Mouse (Mus musculus) midbrain, embryonic 13.5 days (tissue): ENCODE results near the gene Fbxl16. TPM values are rescaled to one million over a fixed set of nuclear protein-coding genes. Genes with fewer than 3 reads are reported as not detected.
A peak's percentile ranks its signal among the peaks of the same experiment; 100 is the strongest.

ENCODE experiments used
- ATAC-seq: fragments of 200-750 bp; cut with Nextera tagmentation; 2 replicates; pipeline ENCODE4 v1.8.0; 2017; ENCODE audit warnings: mild to moderate bottlenecking, moderate TSS enrichment, moderate library complexity
- H3K27ac ChIP-seq: fragments of 300-500 bp; sonication (generic); 2 replicates; pipeline ENCODE4 v1.5.1; 2015; ENCODE audit warnings: inconsistent platforms, mild to moderate bottlenecking, moderate library complexity
- H3K27me3 ChIP-seq: fragments of 300-500 bp; sonication (generic); 2 replicates; pipeline ENCODE4 v1.6.1; 2015; ENCODE audit warnings: mild to moderate bottlenecking, inconsistent platforms
- H3K36me3 ChIP-seq: fragments of 300-500 bp; sonication (generic); 2 replicates; pipeline ENCODE4 v1.6.1; 2015; ENCODE audit warnings: mild to moderate bottlenecking, inconsistent platforms
- H3K4me1 ChIP-seq: fragments of 300-500 bp; sonication (generic); replicated peaks from 2 replicates; pipeline ENCODE4 v1.6.1; 2015; ENCODE audit warnings: inconsistent platforms
- H3K4me2 ChIP-seq: fragments of 300-500 bp; sonication (generic); replicated peaks from 2 replicates; pipeline ENCODE4 v1.6.1; 2015; ENCODE audit warnings: moderate library complexity, mild to moderate bottlenecking, inconsistent platforms
- H3K4me3 ChIP-seq: fragments of 300-500 bp; sonication (generic); replicated peaks from 2 replicates; pipeline ENCODE4 v1.5.1; 2015; ENCODE audit warnings: mild to moderate bottlenecking, inconsistent platforms
- H3K9ac ChIP-seq: fragments of 300-500 bp; sonication (generic); replicated peaks from 2 replicates; pipeline ENCODE4 v1.6.1; 2015; ENCODE audit warnings: mild to moderate bottlenecking, inconsistent platforms
- H3K9me3 ChIP-seq: fragments of 300-500 bp; sonication (generic); 2 replicates; pipeline ENCODE4 v1.6.1; 2016; ENCODE audit warnings: mild to moderate bottlenecking, inconsistent platforms
- WGBS: fragments of 180-500 bp; shearing (Covaris S2); methylation state at CpG from one replicate; pipeline ENCODE4 v1.1.7; 2015; 5-methylcytosine and 5-hydroxymethylcytosine counted together
- polyA plus RNA-seq: library from polyadenylated mRNA; unstranded; fragments of >200 nt; fragmentation: Nextera tagmentation; extraction: Ambion mirVana; gene quantifications from 2 replicates; pipeline ENCODE4 v1.2.1, GENCODE M21; 2015

Gene Fbxl16
- polyA plus RNA-seq, 1 experiment from 2014 or later, result 35.2 TPM

GRCm38 (mm10) chr17:25861704-25862612, 53.1 kb downstream of the Fbxl16 start:
- H3K4me3 ChIP-seq, result peak overlapping the region; percentile 69
- no peaks in the 10 kb centered on the region for H3K36me3 ChIP-seq
- peak overlapping the region; percentile 88 for H3K9ac ChIP-seq
- H3K4me2 ChIP-seq, result peak overlapping the region; percentile 90
- H3K9me3 ChIP-seq, result no peaks in the 10 kb centered on the region
- 0 out of 2 replicates have a peak, but pooled peaks cover 2% of the 10 kb centered on the region for H3K27me3 ChIP-seq
- 5% methylated on average over 6 of the region's 6 CpGs for WGBS
- H3K4me1 ChIP-seq, result peaks cover 26% of the 10 kb centered on the region
- peak overlapping the region; percentile 88 for H3K27ac ChIP-seq
- peak; percentile 72; the same call in 1 of the 2 replicates for ATAC-seq

- Histone ChIP-seq H3K27ac (no peak overlapping the region), H3K4me3 (no peak overlapping the region), H3K4me2 (no peak overlapping the region), H3K9ac (no peak overlapping the region), H3K9me3 (no peaks in the 10 kb centered on the region), H3K27me3 (peaks cover 9% of the 10 kb centered on the region; the same call in 1 of the 2 replicates), H3K36me3 (no peaks in the 10 kb centered on the region), H3K4me1 (peaks cover 35% of the 10 kb centered on the region)
- WGBS, result 94% methylated on average over 6 of the region's 6 CpGs
- no peak for ATAC-seq
These were observed 54.8 kb downstream of the Fbxl16 start for GRCm38 (mm10) chr17:25863681-25864080.

GRCm38 (mm10) chr17:25864311-25864710, 55.4 kb downstream of the Fbxl16 start:
- Histone ChIP-seq H3K4me2 (no peak overlapping the region), H3K9ac (no peak overlapping the region), H3K4me3 (no peak overlapping the region), H3K9me3 (no peaks in the 10 kb centered on the region), H3K4me1 (peaks cover 40% of the 10 kb centered on the region), H3K36me3 (no peaks in the 10 kb centered on the region), H3K27me3 (peaks cover 9% of the 10 kb centered on the region; the same call in 1 of the 2 replicates), H3K27ac (no peak overlapping the region)
- 91% methylated on average over 14 of the region's 14 CpGs for WGBS
- ATAC-seq, result no peak

GRCm38 (mm10) chr17:25865288-25865687, 56.4 kb downstream of the Fbxl16 start:
- no peak overlapping the region for H3K4me2 ChIP-seq
- H3K4me3 ChIP-seq, result no peak overlapping the region
- H3K4me1 ChIP-seq, result peaks cover 33% of the 10 kb centered on the region
- no peak for ATAC-seq
- no peak overlapping the region for H3K27ac ChIP-seq
- peaks cover 9% of the 10 kb centered on the region; the same call in 1 of the 2 replicates for H3K27me3 ChIP-seq
- H3K9me3 ChIP-seq, result no peaks in the 10 kb centered on the region
- 90% methylated on average over 11 of the region's 11 CpGs for WGBS
- H3K36me3 ChIP-seq, result no peaks in the 10 kb centered on the region
- no peak overlapping the region for H3K9ac ChIP-seq

GRCm38 (mm10) chr17:25866172-25866571, 57.3 kb downstream of the Fbxl16 start:
- no peak overlapping the region for H3K4me2 ChIP-seq
- peaks cover 9% of the 10 kb centered on the region; the same call in 1 of the 2 replicates for H3K27me3 ChIP-seq
- H3K27ac ChIP-seq, result no peak overlapping the region
- H3K4me1 ChIP-seq, result peaks cover 24% of the 10 kb centered on the region
- H3K36me3 ChIP-seq, result no peaks in the 10 kb centered on the region
- 89% methylated on average over 3 of the region's 3 CpGs for whole genome bisulfite sequencing
- H3K9ac ChIP-seq, result no peak overlapping the region
- no peak for ATAC-seq
- no peak overlapping the region for H3K4me3 ChIP-seq
- H3K9me3 ChIP-seq, result no peaks in the 10 kb centered on the region

- Histone ChIP-seq H3K36me3 (no peaks in the 10 kb centered on the region), H3K4me2 (peak overlapping the region; percentile 92), H3K27ac (no peak overlapping the region), H3K4me3 (peak overlapping the region; percentile 87), H3K9me3 (no peaks in the 10 kb centered on the region), H3K4me1 (peaks cover 17% of the 10 kb centered on the region), H3K9ac (peak overlapping the region; percentile 82; the same call in 1 of the 2 replicates), H3K27me3 (peaks cover 9% of the 10 kb centered on the region; the same call in 1 of the 2 replicates)
- ATAC-seq, result no peak
- 16% methylated on average over 7 of the region's 7 CpGs for WGBS
These were observed 58.6 kb downstream of the Fbxl16 start for GRCm38 (mm10) chr17:25867509-25867835.

- H3K9me3 ChIP-seq, result no peaks in the 10 kb centered on the region
- peak overlapping the region; percentile 45 for H3K27ac ChIP-seq
- peaks cover 9% of the 10 kb centered on the region; the same call in 1 of the 2 replicates for H3K27me3 ChIP-seq
- H3K9ac ChIP-seq, result peak overlapping the region; percentile 82
- 1% methylated on average over 38 of the region's 42 CpGs for whole genome bisulfite sequencing
- H3K4me3 ChIP-seq, result peak overlapping the region; percentile 87
- H3K4me1 ChIP-seq, result peaks cover 17% of the 10 kb centered on the region
- peak; percentile 5 for ATAC-seq
- H3K4me2 ChIP-seq, result peak overlapping the region; percentile 92
- H3K36me3 ChIP-seq, result no peaks in the 10 kb centered on the region
These were observed 59.1 kb downstream of the Fbxl16 start for GRCm38 (mm10) chr17:25867836-25868600.

- WGBS, result 1% methylated on average over 22 of the region's 24 CpGs
- ATAC-seq, result peak; percentile 90
- peaks cover 18% of the 10 kb centered on the region for H3K4me1 ChIP-seq
- H3K4me2 ChIP-seq, result peak within 1 kb of the TSS; percentile 92
- no peaks in the 10 kb centered on the region for H3K9me3 ChIP-seq
- peaks cover 9% of the 10 kb centered on the region; the same call in 1 of the 2 replicates for H3K27me3 ChIP-seq
- H3K27ac ChIP-seq, result peak within 1 kb of the TSS; percentile 45
- H3K4me3 ChIP-seq, result peak within 1 kb of the TSS; percentile 87
- H3K36me3 ChIP-seq, result no peaks in the 10 kb centered on the region
- peak within 1 kb of the TSS; percentile 82 for H3K9ac ChIP-seq
These were observed 59.8 kb downstream of the Fbxl16 start, which contains the start of gene Mcrip2 for GRCm38 (mm10) chr17:25868601-25869191. Mcrip2 (minus strand) TSS chr17:25868764.

- Histone ChIP-seq H3K4me2 (no peak overlapping the region), H3K4me3 (no peak overlapping the region)
These were observed 60.6 kb downstream of the Fbxl16 start for GRCm38 (mm10) chr17:25869498-25869897.

GRCm38 (mm10) chr17:25869954-25870353, 61.1 kb downstream of the Fbxl16 start:
- H3K4me3 ChIP-seq, result no peak overlapping the region
- peaks cover 27% of the 10 kb centered on the region for H3K4me1 ChIP-seq
- H3K9me3 ChIP-seq, result no peaks in the 10 kb centered on the region
- H3K27ac ChIP-seq, result no peak overlapping the region
- H3K4me2 ChIP-seq, result no peak overlapping the region
- H3K9ac ChIP-seq, result no peak overlapping the region
- no peaks in the 10 kb centered on the region for H3K36me3 ChIP-seq
- peaks cover 9% of the 10 kb centered on the region; the same call in 1 of the 2 replicates for H3K27me3 ChIP-seq
- 90% methylated on average over 2 of the region's 2 CpGs for WGBS
- no peak for ATAC-seq

More at GRCm38 (mm10) chr17:25869498-25869897, 60.6 kb downstream of the Fbxl16 start:
- Histone ChIP-seq H3K27ac (no peak overlapping the region), H3K36me3 (no peaks in the 10 kb centered on the region), H3K27me3 (peaks cover 9% of the 10 kb centered on the region; the same call in 1 of the 2 replicates), H3K4me1 (peaks cover 26% of the 10 kb centered on the region), H3K9ac (no peak overlapping the region), H3K9me3 (no peaks in the 10 kb centered on the region)
- WGBS, result 83% methylated on average over 8 of the region's 8 CpGs
- no peak for ATAC-seq
